Mouse (Mus musculus) brain, embryonic 14.5 days (tissue): ENCODE results near the gene Bcl9.

Source experiments
- CTCF ChIP-seq: fragments of 200-500 bp; IDR thresholded peaks from 2 replicates; pipeline ENCODE4 v1.5.1; 2012; ENCODE audit warnings: inconsistent platforms, mild to moderate bottlenecking, moderate library complexity, borderline replicate concordance; ENCODE audit not compliant: insufficient read depth, insufficient read length; ENCODE audit errors: extremely low read depth
- POLR2A ChIP-seq: fragments of 200-500 bp; IDR thresholded peaks from 2 replicates; pipeline ENCODE4 v1.6.1; 2012; ENCODE audit warnings: mild to moderate bottlenecking, inconsistent platforms, borderline replicate concordance; ENCODE audit not compliant: poor library complexity, insufficient read depth, insufficient read length, severe bottlenecking; ENCODE audit errors: extremely low read depth

DNA sequence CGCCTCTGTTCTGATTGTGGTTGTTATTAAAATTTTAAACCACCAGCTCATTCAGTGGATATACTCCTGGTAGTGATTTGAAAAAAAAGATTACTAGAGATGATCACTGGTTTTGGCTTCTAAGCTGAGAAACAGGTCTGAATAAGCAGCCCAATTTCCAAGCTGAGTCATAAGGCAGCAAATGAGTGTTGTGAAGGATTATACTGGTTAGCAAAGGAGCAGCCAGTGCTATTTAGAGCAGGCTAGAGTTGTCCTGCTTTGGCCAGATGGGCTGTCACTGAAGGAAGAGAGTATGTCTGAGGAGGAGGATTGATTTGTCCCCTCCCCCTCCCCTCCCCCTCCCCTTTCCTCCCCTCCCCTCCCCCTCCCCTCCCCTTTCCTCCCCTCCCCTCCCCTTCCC is 29.6 kb upstream of the Bcl9 start:
- TF ChIP-seq POLR2A (no peak), CTCF (no peak)
